Mouse (Mus musculus) megakaryocyte, embryonic 14.5 days (primary cell): ENCODE results near the gene Chad.

Experiments
- FLI1 ChIP-seq: IDR thresholded peaks from 2 replicates; pipeline ENCODE4 v1.6.1; 2012; ENCODE audit warnings: low read length, inconsistent platforms, mixed read lengths
- GATA1 ChIP-seq: IDR thresholded peaks from 3 replicates; pipeline ENCODE4 v1.6.1; 2012; ENCODE audit warnings: mixed read lengths, low read length, inconsistent platforms, borderline replicate concordance

- TF ChIP-seq GATA1 = no peak
- TF ChIP-seq FLI1 = no peak
Measured at GRCm38 (mm10) chr11:94570612-94571011, 5.8 kb downstream of the Chad start.
